Mouse (Mus musculus): ENCODE measurements around the gene Rgs6.
A peak's percentile ranks its signal among the peaks of the same experiment; 100 is the strongest.

Gene Rgs6

GRCm38 (mm10) chr12:82880711-82881110, 292.6 kb downstream of the Rgs6 start:
- no peak for DNase-seq (ENCODE audit: low spot score)

GRCm38 (mm10) chr12:82883079-82883478, 295.0 kb downstream of the Rgs6 start:
- no peak for DNase-seq (ENCODE audit: low spot score)

GRCm38 (mm10) chr12:82894971-82895838, 307.1 kb downstream of the Rgs6 start:
- DNase-seq (ENCODE audit: low spot score): no peak

- no peak for DNase-seq (ENCODE audit: low spot score)
Measured at GRCm38 (mm10) chr12:82905773-82906172, 317.7 kb downstream of the Rgs6 start.

GRCm38 (mm10) chr12:82910846-82911245, 322.8 kb downstream of the Rgs6 start:
- no peak for DNase-seq (ENCODE audit: low spot score)

GRCm38 (mm10) chr12:82914127-82914526, 326.0 kb downstream of the Rgs6 start:
- no peak for DNase-seq (ENCODE audit: low spot score)

GRCm38 (mm10) chr12:82920146-82920545, 332.1 kb downstream of the Rgs6 start:
- DNase-seq (ENCODE audit: low spot score): no peak

GRCm38 (mm10) chr12:82921287-82922015, 333.4 kb downstream of the Rgs6 start:
- peak; percentile 19 for DNase-seq (ENCODE audit: low spot score)

- DNase-seq (ENCODE audit: low spot score): peak; percentile 15
Measured at GRCm38 (mm10) chr12:82922856-82923506, 334.9 kb downstream of the Rgs6 start.

- DNase-seq (ENCODE audit: low spot score): peak; percentile 10
Measured at GRCm38 (mm10) chr12:82932706-82933461, 344.8 kb downstream of the Rgs6 start.

- DNase-seq (ENCODE audit: low spot score): no peak
Measured at GRCm38 (mm10) chr12:82935121-82935762, 347.1 kb downstream of the Rgs6 start.

- DNase-seq (ENCODE audit: low spot score): no peak
Measured at GRCm38 (mm10) chr12:82935767-82936166, 347.7 kb downstream of the Rgs6 start.

- no peak for DNase-seq (ENCODE audit: low spot score)
Measured at GRCm38 (mm10) chr12:82940461-82940860, 352.4 kb downstream of the Rgs6 start.

GRCm38 (mm10) chr12:82946507-82946906, 358.4 kb downstream of the Rgs6 start:
- DNase-seq (ENCODE audit: low spot score): peak; percentile 87

GRCm38 (mm10) chr12:82961111-82961510, 373.0 kb downstream of the Rgs6 start:
- DNase-seq (ENCODE audit: low spot score): no peak

- DNase-seq (ENCODE audit: low spot score): no peak
Measured at GRCm38 (mm10) chr12:82961852-82962251, 373.8 kb downstream of the Rgs6 start.

GRCm38 (mm10) chr12:82970521-82971105, 382.5 kb downstream of the Rgs6 start:
- peak; percentile 18 for DNase-seq (ENCODE audit: low spot score)

GRCm38 (mm10) chr12:82971176-82971575, 383.1 kb downstream of the Rgs6 start:
- no peak for DNase-seq (ENCODE audit: low spot score)

GRCm38 (mm10) chr12:82972661-82973060, 384.6 kb downstream of the Rgs6 start:
- DNase-seq (ENCODE audit: low spot score): no peak

GRCm38 (mm10) chr12:82973771-82974170, 385.7 kb downstream of the Rgs6 start:
- no peak for DNase-seq (ENCODE audit: low spot score)

- DNase-seq (ENCODE audit: low spot score): no peak
Measured at GRCm38 (mm10) chr12:82978275-82978674, 390.2 kb downstream of the Rgs6 start.
